Mouse (Mus musculus): ENCODE measurements around the gene Birc7.

Gene Birc7
- long read RNA-seq, experiment 1 = 0 reads
- long read RNA-seq, experiment 2 = 0 reads

GRCm38 (mm10) chr2:180928723-180929122 is at the start of gene Birc7:
Gene Birc7 (plus strand): TSS chr2:180929023.
- intact Hi-C loops (cut with DNase I) = loop anchor here (5.0 kb wide), 1 partner anchor 144 kb away; no protein-coding TSS in a partner anchor

- intact Hi-C loops (cut with DNase I) = loop anchor here (5.0 kb wide), 1 partner anchor 72 kb away; no protein-coding TSS in a partner anchor
Observed at GRCm38 (mm10) chr2:180879365-180880067, 49.3 kb upstream of the Birc7 start.

DNA sequence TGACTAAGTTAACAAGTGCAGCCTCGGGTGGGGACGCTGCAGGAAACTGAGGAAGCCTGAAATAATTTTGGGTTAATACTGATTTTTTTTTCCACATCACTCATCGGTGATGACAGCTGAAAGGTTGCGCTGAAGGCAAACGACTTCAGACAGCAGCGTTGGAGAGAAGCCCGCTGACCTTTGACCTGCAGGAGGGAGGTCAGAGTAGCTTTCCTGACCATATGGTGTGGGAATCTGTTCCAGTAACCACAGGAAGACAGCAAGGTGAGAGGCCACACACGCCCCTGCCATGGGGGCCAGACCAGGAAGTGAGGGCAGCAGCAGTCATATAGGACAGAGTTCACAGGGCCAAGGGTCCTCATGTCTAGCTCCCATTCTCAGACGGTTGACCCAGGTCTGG is 47.5 kb upstream of the Birc7 start:
- intact Hi-C loops (cut with DNase I) = no loop called here

- intact Hi-C loops (cut with DNase I) = no loop called here
Observed at GRCm38 (mm10) chr2:180885270-180885669, 43.6 kb upstream of the Birc7 start.

GRCm38 (mm10) chr2:180889271-180889920 is 39.4 kb upstream of the Birc7 start:
- intact Hi-C loops (cut with DNase I) = no loop called here

- intact Hi-C loops (cut with DNase I) = no loop called here
Observed at GRCm38 (mm10) chr2:180889921-180890280, 38.9 kb upstream of the Birc7 start.

DNA sequence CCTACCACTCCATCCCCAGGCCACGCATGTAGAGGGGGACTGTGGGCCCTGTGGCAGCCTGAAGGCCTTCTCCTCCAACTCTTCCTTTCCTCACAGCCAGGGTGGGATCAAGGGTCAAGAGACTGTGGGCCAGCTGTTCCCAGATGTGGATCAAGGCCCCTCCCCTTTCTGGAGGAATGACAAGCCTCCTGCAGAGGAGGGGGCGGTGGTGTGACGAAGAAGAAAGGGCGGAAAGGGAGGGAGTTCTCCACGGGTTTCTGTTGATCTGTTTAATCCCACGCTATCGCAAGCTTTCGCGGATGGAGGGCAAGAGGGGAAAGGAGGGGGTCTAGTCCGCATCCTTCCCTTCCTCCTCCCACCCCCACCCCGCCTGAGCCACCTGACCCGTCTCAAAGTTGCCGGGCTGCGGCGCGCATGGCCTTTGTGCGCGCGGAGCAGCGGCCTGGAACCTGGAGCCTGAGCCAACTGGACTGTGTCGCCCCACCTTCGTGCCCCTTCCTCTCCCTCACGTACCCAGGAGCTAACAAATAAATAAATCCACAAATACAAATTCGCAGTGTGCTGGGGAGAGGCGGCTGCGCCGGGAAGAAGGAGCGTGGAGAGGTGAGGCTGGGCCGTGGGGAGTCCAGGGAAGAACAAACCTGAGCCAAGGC is 38.3 kb upstream of the Birc7 start:
- intact Hi-C loops (cut with DNase I) = no loop called here

DNA sequence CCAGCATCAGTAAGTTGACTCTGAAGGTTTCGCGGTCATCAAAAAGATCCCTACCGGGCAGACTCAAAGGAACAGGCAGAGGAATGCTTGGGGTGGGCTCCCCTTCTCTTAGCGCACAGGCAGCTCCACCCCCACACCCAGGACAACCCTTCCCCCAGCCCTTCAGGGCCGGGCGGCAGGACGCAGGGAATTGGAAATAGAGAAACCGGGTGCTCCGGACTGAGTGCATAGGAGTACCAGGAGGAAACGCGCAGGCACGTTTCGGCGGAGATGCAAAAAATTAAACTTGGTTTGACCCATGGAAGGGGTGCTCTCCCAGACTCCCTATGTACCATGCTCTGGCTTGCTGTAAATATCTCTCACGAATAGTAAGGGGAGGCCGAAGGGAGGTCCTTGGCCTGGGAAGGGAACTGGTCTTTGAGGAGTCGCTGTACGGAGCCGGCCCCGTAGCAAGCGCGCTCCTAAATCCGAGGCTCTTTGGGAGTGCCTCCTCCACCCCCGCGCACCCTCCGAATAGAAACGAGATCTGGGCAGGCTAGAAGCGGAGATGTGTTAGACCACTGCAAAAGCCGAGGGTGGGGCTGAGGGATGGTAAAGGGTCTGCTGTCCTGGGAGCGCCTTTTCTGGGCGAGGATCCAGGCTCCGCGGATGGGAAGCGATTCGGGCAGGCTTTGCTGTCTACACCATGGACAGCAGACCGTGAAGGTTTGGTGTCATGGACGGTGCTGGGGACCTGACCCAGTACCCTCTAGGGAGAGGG is 37.6 kb upstream of the Birc7 start:
- intact Hi-C loops (cut with DNase I) = no loop called here

GRCm38 (mm10) chr2:180891835-180892323 is 36.9 kb upstream of the Birc7 start:
- intact Hi-C loops (cut with DNase I) = no loop called here

GRCm38 (mm10) chr2:180892841-180893521 is 35.8 kb upstream of the Birc7 start:
- intact Hi-C loops (cut with DNase I) = no loop called here

GRCm38 (mm10) chr2:180893537-180894028 is 35.2 kb upstream of the Birc7 start:
- intact Hi-C loops (cut with DNase I) = no loop called here

DNA sequence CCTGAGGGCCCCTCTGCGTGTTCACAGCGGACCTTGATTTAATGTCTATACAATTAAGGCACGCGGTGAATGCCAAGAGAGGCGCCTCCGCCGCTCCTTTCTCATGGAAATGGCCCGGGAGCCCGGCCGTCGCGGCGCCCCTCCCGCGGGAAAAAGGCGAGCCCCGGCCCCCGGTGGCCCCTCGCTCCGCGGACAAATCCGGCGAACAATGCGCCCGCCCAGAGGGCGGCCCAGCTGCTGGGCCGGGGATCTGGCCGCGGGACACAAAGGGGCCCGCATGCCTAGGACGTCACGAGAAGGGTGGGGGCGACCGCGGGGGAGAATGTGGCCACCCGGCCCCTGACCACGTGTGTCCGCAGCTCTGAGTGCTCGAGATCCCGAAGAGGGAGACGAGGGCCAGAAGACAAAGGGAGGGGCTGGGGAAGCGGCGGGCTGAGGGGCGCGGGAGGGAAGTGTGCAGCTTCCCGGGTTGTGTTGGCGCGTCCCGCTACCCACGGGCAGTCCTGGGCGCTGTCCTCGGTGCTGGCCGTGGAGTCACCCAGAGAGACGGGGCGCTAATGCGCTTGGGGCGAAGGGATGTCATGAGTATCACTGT is 34.7 kb upstream of the Birc7 start:
- intact Hi-C loops (cut with DNase I) = no loop called here

DNA sequence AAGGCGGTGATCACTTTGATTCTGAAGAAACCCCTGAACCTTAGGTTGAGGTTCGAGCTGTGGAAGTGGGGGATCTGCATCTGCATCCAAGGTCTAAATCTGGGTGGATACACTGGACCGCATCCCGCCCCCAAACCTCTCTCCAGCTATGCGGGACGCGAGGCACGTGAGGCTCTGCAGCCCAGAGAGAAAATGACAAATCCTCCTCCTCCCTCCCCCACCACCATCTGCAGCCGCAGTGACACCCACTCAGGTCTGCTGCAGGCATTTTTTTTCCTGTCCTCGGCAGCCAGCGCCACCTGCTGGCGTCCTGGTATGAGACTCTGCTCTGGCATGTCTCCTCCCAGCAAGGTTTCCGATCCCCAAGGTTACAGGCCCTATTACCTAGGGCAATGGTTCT is 34.1 kb upstream of the Birc7 start:
- intact Hi-C loops (cut with DNase I) = no loop called here

DNA sequence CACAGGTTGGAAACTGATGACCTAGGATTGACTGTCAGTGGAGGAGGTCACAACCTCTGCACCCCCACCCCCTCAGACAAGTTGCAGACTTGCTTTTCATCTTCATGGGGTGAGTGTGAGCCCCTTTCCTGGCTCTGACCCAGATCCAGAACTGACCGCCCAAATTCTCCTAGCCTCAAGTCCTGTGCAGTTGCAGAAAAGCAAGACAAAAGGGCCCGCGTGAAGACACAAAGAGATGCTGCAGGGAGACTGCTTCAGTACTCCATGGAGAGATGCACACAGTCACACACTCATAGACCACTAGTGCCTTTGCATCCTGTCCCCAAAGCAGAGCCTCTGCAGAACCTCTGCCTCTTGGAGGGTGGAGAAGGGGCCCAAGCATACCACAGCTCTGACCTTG is 33.5 kb upstream of the Birc7 start:
- intact Hi-C loops (cut with DNase I) = no loop called here

DNA sequence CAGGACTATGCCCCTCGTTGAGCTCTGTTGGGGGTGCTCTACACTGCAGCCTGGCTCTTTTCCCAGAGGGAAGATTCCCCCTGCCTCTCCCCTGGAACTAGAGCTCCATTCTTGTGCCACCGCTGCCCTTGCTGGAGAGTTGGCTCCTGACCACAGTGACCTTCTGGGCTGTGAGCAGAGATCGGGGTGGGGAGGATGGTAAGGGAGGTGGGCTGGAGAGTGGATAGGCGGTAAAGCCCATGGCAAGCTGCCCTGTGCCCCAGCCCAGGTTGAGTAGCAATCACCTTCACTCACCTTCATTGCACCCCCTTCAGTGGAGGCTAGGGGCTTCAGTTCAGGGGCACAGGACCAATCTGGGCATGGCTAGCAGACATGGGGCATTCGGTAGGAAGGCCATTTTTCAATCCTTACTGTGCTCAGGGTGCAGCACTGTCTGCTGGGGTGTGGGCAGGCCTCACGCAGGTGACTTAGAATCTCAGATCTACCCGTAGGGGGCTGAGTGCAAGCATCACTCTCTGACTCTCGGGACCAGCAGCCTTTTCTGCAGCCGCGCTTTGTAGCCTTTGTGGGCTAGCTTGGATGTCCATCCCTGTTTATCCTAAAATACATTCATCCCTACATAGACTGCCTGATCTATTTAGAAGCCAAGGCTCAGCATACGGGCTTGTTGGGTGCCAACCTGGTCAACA is 32.8 kb upstream of the Birc7 start:
- intact Hi-C loops (cut with DNase I) = no loop called here

GRCm38 (mm10) chr2:180896819-180897625 is 31.8 kb upstream of the Birc7 start:
- intact Hi-C loops (cut with DNase I) = no loop called here

DNA sequence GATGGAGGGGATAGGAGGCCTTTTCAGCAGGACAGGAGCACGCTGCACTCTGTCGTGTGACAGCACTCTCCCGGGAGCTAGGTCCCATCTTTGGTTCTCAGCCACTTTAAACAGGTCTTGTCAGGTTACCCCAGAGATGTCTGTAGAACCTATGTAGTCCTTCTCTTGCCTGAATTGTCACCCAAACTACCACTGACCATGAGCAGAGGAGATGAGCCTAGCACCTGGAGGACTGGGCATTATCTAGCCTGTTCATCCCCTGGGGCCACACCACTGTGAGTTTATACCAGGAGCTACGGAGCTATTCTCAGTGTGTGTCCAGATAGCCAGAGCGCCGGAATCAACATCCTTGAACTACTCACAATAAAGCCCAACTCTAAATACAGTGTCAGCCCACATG is 31.0 kb upstream of the Birc7 start:
- intact Hi-C loops (cut with DNase I) = no loop called here

DNA sequence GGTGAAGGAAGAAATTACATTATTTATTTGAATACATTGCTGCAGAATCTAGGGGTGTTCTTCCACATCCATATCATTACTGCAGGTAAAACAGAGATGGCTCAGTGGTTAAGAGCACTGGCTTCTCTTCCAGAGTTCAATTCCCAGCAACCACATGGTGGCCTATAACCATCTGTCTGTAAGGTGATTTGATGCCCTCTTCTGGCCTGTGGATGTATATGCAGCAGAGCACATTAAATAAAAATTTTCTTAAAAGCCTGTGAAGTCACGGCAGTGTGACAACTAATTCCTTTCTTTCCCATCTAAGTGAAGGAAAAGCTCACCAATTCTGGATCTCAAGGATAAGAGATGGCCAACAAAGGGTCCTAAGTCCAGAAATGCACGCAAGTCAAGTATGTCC is 26.7 kb upstream of the Birc7 start:
- intact Hi-C loops (cut with DNase I) = no loop called here

All from adrenal gland (tissue).